Mouse (Mus musculus) liver, postnatal 0 days (tissue): ENCODE results near the gene Epha4.

ENCODE experiments used
- CTCF ChIP-seq: sonication (generic); IDR thresholded peaks from 2 replicates; pipeline ENCODE4 v1.5.1; 2016; ENCODE audit warnings: antibody characterized with exemption, low read depth
- EP300 ChIP-seq: IDR thresholded peaks from 2 replicates; pipeline ENCODE4 v1.6.1; 2016; ENCODE audit warnings: antibody characterized with exemption, low read depth, mild to moderate bottlenecking

DNA sequence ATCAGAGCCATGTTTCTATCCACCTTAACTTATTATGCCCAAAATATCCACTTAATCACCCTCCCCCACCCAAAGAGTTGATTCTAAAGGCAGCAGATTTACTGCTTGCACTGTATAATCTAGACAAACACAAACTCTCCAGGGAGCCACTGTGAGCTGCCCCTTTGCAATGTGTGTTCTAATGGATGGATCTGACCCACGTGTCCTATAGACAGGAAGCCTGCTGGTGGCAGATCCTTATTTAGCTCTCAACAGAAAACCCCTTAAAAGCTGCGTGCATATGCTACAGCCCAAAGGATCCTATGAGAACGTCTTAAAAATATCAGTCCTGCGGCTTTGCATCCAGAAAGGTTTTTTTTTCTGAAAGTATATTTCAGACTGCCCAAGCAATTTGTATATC, 98.0 kb downstream of the Epha4 start:
- no peak for TF ChIP-seq CTCF
- TF ChIP-seq EP300 = no peak
